Mouse (Mus musculus) megakaryocyte, embryonic 14.5 days (primary cell): ENCODE measurements around the gene Pparg.

Experiments
- FLI1 ChIP-seq: IDR thresholded peaks from 2 replicates; pipeline ENCODE4 v1.6.1; 2012; ENCODE audit warnings: low read length, inconsistent platforms, mixed read lengths
- GATA1 ChIP-seq: IDR thresholded peaks from 3 replicates; pipeline ENCODE4 v1.6.1; 2012; ENCODE audit warnings: mixed read lengths, low read length, inconsistent platforms, borderline replicate concordance

DNA sequence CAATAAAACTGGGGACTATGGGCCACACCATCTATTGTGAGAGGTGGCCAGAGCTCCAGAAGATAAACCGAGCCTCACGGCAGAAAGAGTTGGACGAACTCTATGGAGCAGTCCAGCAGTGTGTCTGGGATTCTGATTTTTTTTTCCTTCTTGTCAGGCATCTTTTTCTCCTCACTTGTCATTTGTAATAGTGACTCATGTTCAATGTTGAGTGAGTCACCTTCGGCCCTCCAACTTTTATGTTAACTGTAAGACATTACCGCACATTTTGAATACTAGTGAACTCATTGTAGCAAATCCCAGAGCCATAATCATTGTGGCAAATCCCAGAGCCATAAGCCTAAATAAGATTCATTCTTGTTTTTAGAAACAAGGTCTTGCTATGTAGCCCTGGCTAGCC is 37.8 kb upstream of the Pparg start:
- TF ChIP-seq GATA1 (no peak), FLI1 (no peak)
